Mouse (Mus musculus): ENCODE measurements around the gene Vti1a.

The Vti1a gene

GRCm38 (mm10) chr19:55456325-55457091, 140.4 kb downstream of the Vti1a start:
- DNase-seq (ENCODE audit: low spot score in 2 of 2) = no peak

GRCm38 (mm10) chr19:55461963-55462362, 145.9 kb downstream of the Vti1a start:
- DNase-seq (ENCODE audit: low spot score in 2 of 2) = no peak

- DNase-seq (ENCODE audit: low spot score in 2 of 2) = no peak
Measured at GRCm38 (mm10) chr19:55463670-55464069, 147.6 kb downstream of the Vti1a start.

GRCm38 (mm10) chr19:55469301-55470051, 153.4 kb downstream of the Vti1a start:
- DNase-seq (ENCODE audit: low spot score in 2 of 2) = no peak

- DNase-seq (ENCODE audit: low spot score in 2 of 2) = no peak
Measured at GRCm38 (mm10) chr19:55472582-55472981, 156.5 kb downstream of the Vti1a start.

- no peak for DNase-seq (ENCODE audit: low spot score in 2 of 2)
Measured at GRCm38 (mm10) chr19:55474225-55474624, 158.1 kb downstream of the Vti1a start.

- no peak for DNase-seq (ENCODE audit: low spot score in 2 of 2)
Measured at GRCm38 (mm10) chr19:55480526-55480925, 164.4 kb downstream of the Vti1a start.

GRCm38 (mm10) chr19:55481308-55481707, 165.2 kb downstream of the Vti1a start:
- no peak for DNase-seq (ENCODE audit: low spot score in 2 of 2)

- no peak for DNase-seq (ENCODE audit: low spot score in 2 of 2)
Measured at GRCm38 (mm10) chr19:55483526-55483925, 167.4 kb downstream of the Vti1a start.

GRCm38 (mm10) chr19:55484559-55484958, 168.5 kb downstream of the Vti1a start:
- DNase-seq (ENCODE audit: low spot score in 2 of 2) = no peak

GRCm38 (mm10) chr19:55486473-55486872, 170.4 kb downstream of the Vti1a start:
- no peak for DNase-seq (ENCODE audit: low spot score in 2 of 2)

GRCm38 (mm10) chr19:55491126-55492076, 175.3 kb downstream of the Vti1a start:
- no peak for DNase-seq (ENCODE audit: low spot score in 2 of 2)

- DNase-seq (ENCODE audit: low spot score in 2 of 2) = no peak
Measured at GRCm38 (mm10) chr19:55496333-55496732, 180.2 kb downstream of the Vti1a start.

GRCm38 (mm10) chr19:55499179-55499863, 183.2 kb downstream of the Vti1a start:
- no peak for DNase-seq (ENCODE audit: low spot score in 2 of 2)

- DNase-seq (ENCODE audit: low spot score in 2 of 2) = no peak
Measured at GRCm38 (mm10) chr19:55501985-55502384, 185.9 kb downstream of the Vti1a start.

GRCm38 (mm10) chr19:55503771-55504170, 187.7 kb downstream of the Vti1a start:
- no peak for DNase-seq (ENCODE audit: low spot score in 2 of 2)

- peak in 1 of 2 experiments; percentile 21 for DNase-seq (ENCODE audit: low spot score in 2 of 2)
Measured at GRCm38 (mm10) chr19:55507748-55508147, 191.7 kb downstream of the Vti1a start.

GRCm38 (mm10) chr19:55508239-55508638, 192.1 kb downstream of the Vti1a start:
- DNase-seq (ENCODE audit: low spot score in 2 of 2) = no peak

GRCm38 (mm10) chr19:55508965-55509364, 192.9 kb downstream of the Vti1a start:
- DNase-seq (ENCODE audit: low spot score in 2 of 2) = no peak

- DNase-seq (ENCODE audit: low spot score in 2 of 2) = no peak
Measured at GRCm38 (mm10) chr19:55509618-55510017, 193.5 kb downstream of the Vti1a start.

- no peak for DNase-seq (ENCODE audit: low spot score in 2 of 2)
Measured at GRCm38 (mm10) chr19:55513941-55514340, 197.8 kb downstream of the Vti1a start.
